Mouse (Mus musculus): ENCODE measurements around the gene Mpo. TPM values are rescaled to one million over a fixed set of nuclear protein-coding genes. Genes with fewer than 3 reads are reported as not detected.

The Mpo gene
- polyA plus RNA-seq, 1 experiment from 2014 or later = 19.0 TPM

DNA sequence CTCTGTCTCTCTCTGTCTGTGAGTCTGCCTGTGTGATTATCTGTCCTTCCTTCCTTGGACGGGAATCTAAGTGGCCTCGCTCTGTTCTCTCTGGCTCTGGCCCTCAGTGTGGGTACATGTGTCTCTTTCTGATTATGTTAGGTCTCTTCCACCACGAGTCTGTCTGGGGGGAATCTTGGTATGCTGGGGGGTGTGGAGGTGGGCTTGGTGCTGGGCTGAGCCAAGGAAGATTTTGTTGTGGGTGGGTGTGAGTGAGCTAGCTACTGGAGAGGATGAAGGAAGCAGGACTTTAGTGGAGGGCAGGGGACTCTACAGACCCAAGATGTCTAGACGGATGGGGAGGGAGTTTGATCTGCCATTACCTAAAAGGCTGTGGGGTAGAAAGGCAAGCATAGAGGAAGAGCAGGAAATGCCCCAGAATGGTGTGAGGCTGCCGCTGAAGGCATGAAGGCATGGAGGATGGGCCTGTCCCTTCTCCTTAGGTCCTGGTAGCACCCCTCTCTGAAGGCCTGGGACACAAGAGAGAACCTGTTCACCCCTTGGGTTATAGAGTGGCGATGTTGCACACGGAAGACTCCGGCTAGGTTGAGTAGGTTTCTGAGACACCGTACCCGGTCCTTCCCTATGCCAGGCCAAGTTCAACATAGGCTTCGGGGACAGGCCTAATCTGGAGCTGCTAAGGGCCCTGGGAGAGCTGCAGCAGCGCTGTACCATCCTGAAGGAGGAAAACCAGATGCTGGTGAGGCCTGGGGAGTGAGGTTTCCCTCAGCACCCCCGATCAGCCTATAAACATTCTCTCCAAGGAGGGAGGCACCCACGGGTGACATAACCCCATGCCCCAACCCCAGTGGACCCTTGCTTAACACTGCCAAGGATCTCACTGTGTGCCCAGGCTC, 31.3 kb upstream of the Mpo start:
- no peak for ATAC-seq (ENCODE audit: insufficient read depth, low FRiP score)
- H3K27ac ChIP-seq (ENCODE audit: low read length) = no peak overlapping the region
- peaks cover 44% of the 10 kb centered on the region for H3K27me3 ChIP-seq (ENCODE audit: control insufficient read depth, insufficient read depth, low read length)
- no peak overlapping the region for H3K9ac ChIP-seq (ENCODE audit: low read length)
- H3K9me3 ChIP-seq (replicated peaks; ENCODE audit: control insufficient read depth, low read length) = no peaks in the 10 kb centered on the region
- H3K36me3 ChIP-seq (ENCODE audit: control insufficient read depth, insufficient read depth, low read length) = no peaks in the 10 kb centered on the region
- H3K4me3 ChIP-seq (replicated peaks; ENCODE audit: low read length) = no peak overlapping the region
- no peak overlapping the region for H3K4me2 ChIP-seq (ENCODE audit: low read depth, low read length)
- 74% methylated on average over 14 of the region's 14 CpGs for whole genome bisulfite sequencing
- peaks cover 12% of the 10 kb centered on the region; the same call in 1 of the 2 replicates for H3K4me1 ChIP-seq (ENCODE audit: control insufficient read depth, insufficient read depth, low read length)

DNA sequence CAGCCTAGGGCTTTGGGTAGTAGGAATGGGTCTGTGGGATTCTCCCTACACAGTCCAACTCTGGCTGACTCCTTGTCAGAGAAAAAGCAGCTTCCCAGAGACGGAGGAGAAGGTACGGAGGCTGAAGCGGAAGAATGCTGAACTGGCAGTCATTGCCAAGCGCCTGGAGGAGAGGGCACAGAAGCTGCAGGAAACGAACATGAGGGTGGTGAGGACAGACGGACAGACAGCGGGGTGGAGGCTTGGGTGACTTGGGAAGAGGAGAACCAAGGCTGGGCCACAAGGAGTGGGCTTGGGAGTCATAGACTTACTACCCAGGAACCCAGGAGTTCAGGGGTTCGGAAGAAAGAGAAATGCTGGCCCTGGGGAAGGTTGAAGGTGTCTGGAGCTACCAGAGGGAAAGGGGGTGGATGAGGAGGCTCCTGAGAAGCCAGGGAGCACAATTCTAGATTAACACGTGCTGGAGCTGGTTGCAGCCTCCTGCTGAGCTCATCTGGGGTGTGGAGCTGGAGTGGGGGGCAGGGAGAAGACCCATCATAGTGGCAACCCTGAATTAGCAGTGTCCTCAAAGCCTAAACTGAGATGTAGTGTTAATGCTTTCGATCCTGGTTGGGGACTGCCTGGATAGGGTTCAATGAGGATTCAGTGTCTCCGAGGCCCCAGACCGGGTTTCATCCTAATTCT, 30.5 kb upstream of the Mpo start:
- Histone ChIP-seq H3K4me2 (ENCODE audit: low read depth, low read length) (no peak overlapping the region), H3K36me3 (ENCODE audit: control insufficient read depth, insufficient read depth, low read length) (no peaks in the 10 kb centered on the region), H3K27me3 (ENCODE audit: control insufficient read depth, insufficient read depth, low read length) (peaks cover 44% of the 10 kb centered on the region), H3K9me3 (replicated peaks; ENCODE audit: control insufficient read depth, low read length) (no peaks in the 10 kb centered on the region), H3K4me3 (replicated peaks; ENCODE audit: low read length) (peak overlapping the region; percentile 52; the same call in 1 of the 2 replicates), H3K27ac (ENCODE audit: low read length) (no peak overlapping the region), H3K9ac (ENCODE audit: low read length) (no peak overlapping the region), H3K4me1 (ENCODE audit: control insufficient read depth, insufficient read depth, low read length) (peaks cover 12% of the 10 kb centered on the region; the same call in 1 of the 2 replicates)
- WGBS = 48% methylated on average over 12 of the region's 12 CpGs
- ATAC-seq (ENCODE audit: insufficient read depth, low FRiP score) = no peak

DNA sequence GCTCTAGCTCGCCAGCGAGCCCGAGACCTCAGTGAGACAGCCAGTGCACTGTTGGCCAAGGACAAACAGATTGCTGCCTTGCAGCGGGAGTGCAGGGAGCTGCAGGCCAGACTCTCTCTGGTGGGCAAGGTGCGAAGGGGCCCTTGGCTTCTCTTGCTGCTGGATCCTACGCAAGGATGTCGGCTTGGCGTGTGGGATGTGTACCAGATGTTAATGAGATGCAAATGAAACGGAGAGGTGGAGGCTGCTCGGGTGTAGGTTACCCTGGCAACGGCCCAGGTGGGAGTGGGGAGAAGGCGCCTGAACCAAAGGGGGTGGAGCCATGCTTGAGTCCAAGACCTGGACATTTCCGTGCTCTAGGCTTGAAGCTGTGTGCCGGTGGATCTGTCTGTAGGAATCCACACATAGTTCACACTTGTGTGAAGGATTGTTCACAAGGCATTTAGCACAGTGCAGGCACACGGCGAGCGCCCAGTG, 29.8 kb upstream of the Mpo start:
- Histone ChIP-seq H3K4me1 (ENCODE audit: control insufficient read depth, insufficient read depth, low read length) (peaks cover 12% of the 10 kb centered on the region; the same call in 1 of the 2 replicates), H3K4me2 (ENCODE audit: low read depth, low read length) (peak overlapping the region; percentile 92)
- peak; percentile 15; the same call in 1 of the 2 replicates for ATAC-seq (ENCODE audit: insufficient read depth, low FRiP score)

DNA sequence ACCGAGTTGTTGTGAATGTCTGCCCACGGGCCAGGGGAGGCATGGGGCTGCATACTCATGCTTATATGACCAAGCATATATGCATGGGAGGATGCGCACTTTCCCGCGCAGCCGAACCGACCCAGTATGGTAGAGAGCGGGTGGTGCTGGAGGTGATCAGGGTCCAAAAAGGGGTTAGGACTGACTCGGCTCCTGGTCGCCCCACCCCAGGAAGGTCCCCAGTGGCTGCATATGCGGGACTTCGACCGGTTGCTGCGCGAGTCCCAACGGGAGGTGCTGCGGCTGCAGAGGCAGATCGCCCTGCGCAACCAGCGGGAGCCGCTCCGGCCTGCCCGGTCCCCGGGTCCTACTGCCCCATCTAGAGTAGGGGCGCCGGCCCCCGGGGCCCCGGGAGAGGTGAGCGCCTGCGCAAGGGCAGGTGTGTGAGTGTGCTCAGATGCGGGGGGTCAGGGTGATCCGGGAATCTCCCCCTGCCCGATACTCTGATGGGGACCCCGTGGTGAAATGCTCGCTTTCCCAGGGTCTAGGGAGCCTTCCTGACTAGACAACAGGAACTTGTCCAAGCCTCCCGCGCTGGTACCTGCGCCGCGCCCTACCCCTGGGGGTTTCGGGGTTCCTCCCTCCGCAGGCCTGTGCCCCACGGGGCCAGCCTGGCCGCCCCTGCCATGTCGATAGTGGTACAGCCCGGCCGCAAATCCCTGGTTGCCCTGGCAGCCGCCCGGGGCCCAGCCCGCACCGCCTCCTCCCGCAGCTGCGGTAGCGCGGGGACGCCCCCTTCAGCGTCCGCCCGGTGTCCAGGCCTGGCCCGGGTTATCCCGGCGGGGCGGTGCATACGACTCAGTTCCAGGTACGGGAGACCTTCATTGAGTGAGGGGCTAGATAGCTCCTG, 29.1 kb upstream of the Mpo start:
- Histone ChIP-seq H3K9me3 (replicated peaks; ENCODE audit: control insufficient read depth, low read length) (no peaks in the 10 kb centered on the region), H3K27me3 (ENCODE audit: control insufficient read depth, insufficient read depth, low read length) (peaks cover 44% of the 10 kb centered on the region), H3K4me2 (ENCODE audit: low read depth, low read length) (peak overlapping the region; percentile 92), H3K27ac (ENCODE audit: low read length) (no peak overlapping the region), H3K4me3 (replicated peaks; ENCODE audit: low read length) (peak overlapping the region; percentile 52), H3K9ac (ENCODE audit: low read length) (peak overlapping the region; percentile 68), H3K4me1 (ENCODE audit: control insufficient read depth, insufficient read depth, low read length) (peaks cover 12% of the 10 kb centered on the region; the same call in 1 of the 2 replicates), H3K36me3 (ENCODE audit: control insufficient read depth, insufficient read depth, low read length) (no peaks in the 10 kb centered on the region)
- peak; percentile 52; the same call in 1 of the 2 replicates for ATAC-seq (ENCODE audit: insufficient read depth, low FRiP score)
- WGBS = 1% methylated on average over 65 of the region's 65 CpGs

More for the DNA sequence above, 29.8 kb upstream of the Mpo start:
- Histone ChIP-seq H3K27ac (ENCODE audit: low read length) (no peak overlapping the region), H3K9ac (ENCODE audit: low read length) (peak overlapping the region; percentile 68), H3K4me3 (replicated peaks; ENCODE audit: low read length) (peak overlapping the region; percentile 52), H3K36me3 (ENCODE audit: control insufficient read depth, insufficient read depth, low read length) (no peaks in the 10 kb centered on the region), H3K27me3 (ENCODE audit: control insufficient read depth, insufficient read depth, low read length) (peaks cover 44% of the 10 kb centered on the region), H3K9me3 (replicated peaks; ENCODE audit: control insufficient read depth, low read length) (no peaks in the 10 kb centered on the region)
- 3% methylated on average over 17 of the region's 17 CpGs for WGBS

DNA sequence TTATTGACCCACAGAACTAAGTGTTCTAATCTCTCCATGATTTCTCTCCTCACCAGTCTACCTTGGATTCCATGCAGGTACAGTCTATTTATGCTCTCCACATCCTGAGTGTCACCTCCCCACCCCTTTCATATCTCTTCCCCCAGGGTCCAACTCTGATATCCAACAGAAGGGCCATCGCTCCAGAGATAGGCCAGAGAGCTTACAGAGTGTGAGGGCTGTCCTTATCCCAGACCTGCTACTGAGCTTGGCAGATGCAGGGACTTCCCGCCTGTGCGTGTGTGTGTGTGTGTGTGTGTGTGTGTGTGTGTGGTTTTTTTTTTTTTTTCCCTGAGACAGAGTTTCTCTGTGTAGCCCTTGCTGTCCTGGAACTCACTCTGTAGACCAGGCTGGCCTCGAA, 24.6 kb upstream of the Mpo start:
- ATAC-seq (ENCODE audit: insufficient read depth, low FRiP score) = no peak
- Histone ChIP-seq H3K4me3 (replicated peaks; ENCODE audit: low read length) (no peak overlapping the region), H3K4me2 (ENCODE audit: low read depth, low read length) (no peak overlapping the region), H3K9me3 (replicated peaks; ENCODE audit: control insufficient read depth, low read length) (no peaks in the 10 kb centered on the region), H3K27me3 (ENCODE audit: control insufficient read depth, insufficient read depth, low read length) (peaks cover 7% of the 10 kb centered on the region), H3K9ac (ENCODE audit: low read length) (no peak overlapping the region), H3K27ac (ENCODE audit: low read length) (no peak overlapping the region), H3K36me3 (ENCODE audit: control insufficient read depth, insufficient read depth, low read length) (no peaks in the 10 kb centered on the region), H3K4me1 (ENCODE audit: control insufficient read depth, insufficient read depth, low read length) (peaks cover 10% of the 10 kb centered on the region; the same call in 1 of the 2 replicates)
- 85% methylated on average over 4 of the region's 4 CpGs for WGBS

DNA sequence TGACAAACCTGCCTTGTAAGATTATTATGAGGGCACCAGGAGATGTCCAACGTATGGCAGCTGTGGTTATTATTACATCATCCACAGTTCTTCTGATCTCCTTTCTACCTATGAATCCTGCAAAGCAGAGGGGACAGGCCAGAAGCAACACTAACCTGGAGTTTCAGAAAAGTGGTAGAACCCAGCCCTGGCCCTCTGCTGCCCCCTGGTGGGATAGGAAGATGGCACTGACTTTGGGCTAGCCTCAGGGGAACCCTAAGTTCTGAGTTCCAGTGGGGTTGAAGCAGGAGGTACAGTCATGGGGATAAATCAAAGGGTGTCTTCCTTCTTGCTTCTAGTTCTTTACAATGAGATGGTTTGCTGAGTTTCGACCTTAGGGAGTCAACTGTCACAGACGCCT, 22.4 kb upstream of the Mpo start:
- Histone ChIP-seq H3K36me3 (ENCODE audit: control insufficient read depth, insufficient read depth, low read length) (no peaks in the 10 kb centered on the region), H3K4me2 (ENCODE audit: low read depth, low read length) (no peak overlapping the region), H3K9ac (ENCODE audit: low read length) (no peak overlapping the region), H3K4me3 (replicated peaks; ENCODE audit: low read length) (no peak overlapping the region), H3K27ac (ENCODE audit: low read length) (no peak overlapping the region), H3K27me3 (ENCODE audit: control insufficient read depth, insufficient read depth, low read length) (no peaks in the 10 kb centered on the region), H3K9me3 (replicated peaks; ENCODE audit: control insufficient read depth, low read length) (no peaks in the 10 kb centered on the region), H3K4me1 (ENCODE audit: control insufficient read depth, insufficient read depth, low read length) (no peaks in the 10 kb centered on the region)
- 49% methylated on average over 3 of the region's 3 CpGs for WGBS
- ATAC-seq (ENCODE audit: insufficient read depth, low FRiP score) = no peak; the same call in 1 of the 2 replicates

DNA sequence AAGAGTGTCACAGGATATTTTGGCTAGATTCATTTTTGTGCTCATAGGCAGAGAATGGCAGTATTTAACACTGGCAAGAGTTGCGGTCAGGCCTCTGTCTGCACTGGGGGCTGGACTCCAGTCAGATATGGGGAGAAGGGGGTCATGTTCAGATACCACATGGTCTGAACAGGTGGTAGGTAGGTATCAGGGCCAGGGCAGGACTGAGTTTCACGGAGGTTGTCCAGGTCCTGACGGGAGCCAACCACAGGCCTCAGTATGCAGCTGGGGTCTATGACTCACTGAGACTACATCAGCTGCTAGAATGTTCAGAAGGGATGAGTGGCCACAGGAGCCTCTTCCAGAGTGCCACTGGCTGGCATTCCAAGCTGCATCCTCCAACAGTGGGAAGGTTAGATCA, 21.0 kb upstream of the Mpo start:
- 87% methylated on average over 3 of the region's 3 CpGs for WGBS
- H3K9me3 ChIP-seq (replicated peaks; ENCODE audit: control insufficient read depth, low read length) = no peaks in the 10 kb centered on the region
- no peak overlapping the region for H3K4me3 ChIP-seq (replicated peaks; ENCODE audit: low read length)
- ATAC-seq (ENCODE audit: insufficient read depth, low FRiP score) = no peak
- H3K9ac ChIP-seq (ENCODE audit: low read length) = no peak overlapping the region
- no peak overlapping the region for H3K27ac ChIP-seq (ENCODE audit: low read length)
- H3K4me2 ChIP-seq (ENCODE audit: low read depth, low read length) = no peak overlapping the region
- H3K36me3 ChIP-seq (ENCODE audit: control insufficient read depth, insufficient read depth, low read length) = no peaks in the 10 kb centered on the region
- H3K27me3 ChIP-seq (ENCODE audit: control insufficient read depth, insufficient read depth, low read length) = no peaks in the 10 kb centered on the region
- no peaks in the 10 kb centered on the region for H3K4me1 ChIP-seq (ENCODE audit: control insufficient read depth, insufficient read depth, low read length)

DNA sequence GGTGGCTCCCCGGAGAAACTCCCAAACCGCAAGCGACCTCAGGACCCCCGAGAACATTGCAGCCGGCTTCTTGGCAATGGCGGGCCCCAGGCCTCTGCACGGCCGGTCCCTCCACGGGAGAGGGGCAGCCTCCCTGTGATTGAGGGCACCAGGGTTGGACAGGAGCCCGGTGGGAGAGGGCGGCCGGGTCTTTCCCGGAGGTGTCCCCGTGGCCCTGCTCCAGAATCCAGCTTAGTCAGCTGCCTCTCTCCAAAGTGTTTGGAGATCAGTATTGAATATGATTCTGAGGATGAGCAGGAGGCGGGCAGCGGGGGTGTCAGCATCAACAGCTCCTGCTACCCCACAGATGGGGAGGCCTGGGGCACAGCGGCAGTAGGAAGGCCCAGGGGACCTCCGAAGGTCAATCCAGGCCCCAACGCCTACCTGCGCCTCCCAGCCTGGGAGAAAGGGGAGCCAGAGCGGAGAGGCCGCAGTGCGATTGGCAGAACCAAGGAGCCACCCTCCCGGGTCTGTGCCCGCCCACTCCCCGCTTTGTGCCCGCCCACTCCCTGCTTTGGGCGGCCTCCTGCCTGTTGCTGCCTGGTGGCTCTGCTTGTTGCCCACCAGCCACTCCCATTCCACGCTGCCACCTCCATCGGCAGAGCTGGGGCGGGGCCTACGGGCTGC, 15.1 kb upstream of the Mpo start:
- peak overlapping the region; percentile 48 for H3K4me3 ChIP-seq (replicated peaks; ENCODE audit: low read length)
- H3K4me2 ChIP-seq (ENCODE audit: low read depth, low read length) = peak overlapping the region; percentile 85
- 6% methylated on average over 32 of the region's 32 CpGs for WGBS
- peak overlapping the region; percentile 78 for H3K9ac ChIP-seq (ENCODE audit: low read length)
- no peaks in the 10 kb centered on the region for H3K27me3 ChIP-seq (ENCODE audit: control insufficient read depth, insufficient read depth, low read length)
- H3K4me1 ChIP-seq (ENCODE audit: control insufficient read depth, insufficient read depth, low read length) = peaks cover 6% of the 10 kb centered on the region; the same call in 1 of the 2 replicates
- no peaks in the 10 kb centered on the region for H3K36me3 ChIP-seq (ENCODE audit: control insufficient read depth, insufficient read depth, low read length)
- ATAC-seq (ENCODE audit: insufficient read depth, low FRiP score) = peak; percentile 90
- H3K9me3 ChIP-seq (replicated peaks; ENCODE audit: control insufficient read depth, low read length) = no peaks in the 10 kb centered on the region
- H3K27ac ChIP-seq (ENCODE audit: low read length) = no peak overlapping the region

All from stomach, embryonic 16.5 days (tissue).